Mouse (Mus musculus) stomach, embryonic 14.5 days (tissue): ENCODE data around the gene Ajuba. TPM values are rescaled to one million over a fixed set of nuclear protein-coding genes. Genes with fewer than 3 reads are reported as not detected.

Experiments used
- ATAC-seq: fragments of 200-750 bp; cut with Nextera tagmentation; 2 replicates; pipeline ENCODE4 v1.8.0; 2017; ENCODE audit warnings: low read depth, moderate TSS enrichment; ENCODE audit not compliant: insufficient number of reproducible peaks, insufficient read depth, low FRiP score
- H3K27ac ChIP-seq: fragments of 300-500 bp; sonication (generic); 2 replicates; pipeline ENCODE4 v1.5.1; 2014; ENCODE audit warnings: mild to moderate bottlenecking, low read length, moderate library complexity, mixed read lengths
- H3K27me3 ChIP-seq: fragments of 300-500 bp; sonication (generic); 2 replicates; pipeline ENCODE4 v1.6.1; 2014; ENCODE audit warnings: low read length, control low read depth, mixed read lengths; ENCODE audit not compliant: control insufficient read depth, insufficient read depth
- H3K36me3 ChIP-seq: fragments of 300-500 bp; sonication (generic); 2 replicates; pipeline ENCODE4 v1.6.1; 2014; ENCODE audit warnings: mild to moderate bottlenecking, control low read depth, low read length, moderate library complexity, mixed read lengths; ENCODE audit not compliant: control insufficient read depth, insufficient read depth
- H3K4me1 ChIP-seq: fragments of 300-500 bp; sonication (generic); 2 replicates; pipeline ENCODE4 v1.6.1; 2014; ENCODE audit warnings: low read length, control low read depth, mixed read lengths; ENCODE audit not compliant: control insufficient read depth, insufficient read depth
- H3K4me2 ChIP-seq: fragments of 300-500 bp; sonication (generic); replicated peaks from 2 replicates; pipeline ENCODE4 v1.6.1; 2014; ENCODE audit warnings: low read depth, low read length, control low read depth
- H3K4me3 ChIP-seq: fragments of 300-500 bp; sonication (generic); 2 replicates; pipeline ENCODE4 v1.5.1; 2014; ENCODE audit warnings: low read depth, low read length, control low read depth
- H3K9ac ChIP-seq: fragments of 300-500 bp; sonication (generic); replicated peaks from 2 replicates; pipeline ENCODE4 v1.6.1; 2014; ENCODE audit warnings: low read depth, mild to moderate bottlenecking, control low read depth, low read length, moderate library complexity, mixed read lengths
- H3K9me3 ChIP-seq: fragments of 300-500 bp; sonication (generic); 2 replicates; pipeline ENCODE4 v1.6.1; 2016; ENCODE audit warnings: low read depth, low read length, control low read depth; ENCODE audit not compliant: control insufficient read depth
- WGBS: fragments of 180-500 bp; shearing (Covaris S2); extraction: QIAGEN DNeasy Blood & Tissue Kit; methylation state at CpG from one replicate; pipeline ENCODE4 v1.1.7; 2014; 5-methylcytosine and 5-hydroxymethylcytosine counted together
- microRNA counts: library from miRNA; unstranded; fragments of <30 nt; microRNA quantifications from one replicate; lab custom pipeline; 2016
- microRNA-seq: library from miRNA; unstranded; fragments of <30 nt; microRNA quantifications from one replicate; pipeline ENCODE4, GENCODE M21; 2016
- polyA plus RNA-seq: library from polyadenylated mRNA; unstranded; fragments of >200 nt; fragmentation: Nextera tagmentation; extraction: Ambion mirVana; gene quantifications from 2 replicates; pipeline ENCODE4 v1.2.1, GENCODE M21; 2014

Gene Ajuba
- polyA plus RNA-seq, 1 experiment from 2014 or later: 30.3 TPM

- H3K4me1 ChIP-seq: no peaks in the 10 kb centered on the region
- no peaks in the 10 kb centered on the region for H3K27me3 ChIP-seq
- H3K9me3 ChIP-seq: no peaks in the 10 kb centered on the region
- no peak overlapping the region for H3K4me3 ChIP-seq
- no peak overlapping the region for H3K9ac ChIP-seq
- WGBS: 63% methylated on average over 11 of the region's 11 CpGs
- H3K27ac ChIP-seq: no peak overlapping the region
- ATAC-seq: no peak
- H3K4me2 ChIP-seq: no peak overlapping the region
- peaks cover 10% of the 10 kb centered on the region for H3K36me3 ChIP-seq
Measured at GRCm38 (mm10) chr14:54540771-54541170, 36.6 kb downstream of the Ajuba start.

- 87% methylated on average over 2 of the region's 2 CpGs for WGBS
- H3K27me3 ChIP-seq: no peaks in the 10 kb centered on the region
- H3K4me3 ChIP-seq: no peak overlapping the region
- no peaks in the 10 kb centered on the region for H3K9me3 ChIP-seq
- H3K4me1 ChIP-seq: no peaks in the 10 kb centered on the region
- ATAC-seq: no peak
- no peak overlapping the region for H3K9ac ChIP-seq
- H3K36me3 ChIP-seq: peaks cover 1% of the 10 kb centered on the region; the same call in 1 of the 2 replicates
- no peak overlapping the region for H3K27ac ChIP-seq
- no peak overlapping the region for H3K4me2 ChIP-seq
Measured at GRCm38 (mm10) chr14:54538580-54538979, 38.8 kb downstream of the Ajuba start.

GRCm38 (mm10) chr14:54528446-54529111, 48.8 kb downstream of the Ajuba start:
- no peaks in the 10 kb centered on the region for H3K27me3 ChIP-seq
- peak; percentile 78; the same call in 1 of the 2 replicates for ATAC-seq
- no peak overlapping the region for H3K9ac ChIP-seq
- no peak overlapping the region for H3K4me2 ChIP-seq
- no peak overlapping the region for H3K4me3 ChIP-seq
- WGBS: 11% methylated on average over 17 of the region's 17 CpGs
- 0 out of 2 replicates have a peak, but pooled peaks cover 3% of the 10 kb centered on the region for H3K4me1 ChIP-seq
- H3K27ac ChIP-seq: no peak overlapping the region
- no peaks in the 10 kb centered on the region for H3K9me3 ChIP-seq
- H3K36me3 ChIP-seq: no peaks in the 10 kb centered on the region

GRCm38 (mm10) chr14:54528007-54528393, 49.4 kb downstream of the Ajuba start:
- no peak for ATAC-seq
- H3K9ac ChIP-seq: no peak overlapping the region
- 21% methylated on average over 5 of the region's 5 CpGs for WGBS
- H3K27me3 ChIP-seq: no peaks in the 10 kb centered on the region
- H3K36me3 ChIP-seq: no peaks in the 10 kb centered on the region
- no peaks in the 10 kb centered on the region for H3K9me3 ChIP-seq
- no peak overlapping the region for H3K4me3 ChIP-seq
- H3K4me2 ChIP-seq: peak overlapping the region; percentile 64; the same call in 1 of the 2 replicates
- 0 out of 2 replicates have a peak, but pooled peaks cover 3% of the 10 kb centered on the region for H3K4me1 ChIP-seq
- no peak overlapping the region for H3K27ac ChIP-seq

GRCm38 (mm10) chr14:54527227-54528006, 49.9 kb downstream of the Ajuba start:
- Histone ChIP-seq H3K4me2 (peak overlapping the region; percentile 64), H3K9ac (peak overlapping the region; percentile 25), H3K4me1 (0 out of 2 replicates have a peak, but pooled peaks cover 3% of the 10 kb centered on the region), H3K27ac (0 out of 2 replicates have a peak overlapping the region, but pooled peaks have one; percentile 39), H3K4me3 (peak overlapping the region; percentile 29), H3K9me3 (no peaks in the 10 kb centered on the region), H3K36me3 (no peaks in the 10 kb centered on the region), H3K27me3 (no peaks in the 10 kb centered on the region)
- WGBS: under 1% methylated on average over 18 of the region's 18 CpGs
- ATAC-seq: peak; percentile 47; the same call in 1 of the 2 replicates

GRCm38 (mm10) chr14:54523600-54523999, 53.8 kb downstream of the Ajuba start:
- Histone ChIP-seq H3K4me2 (no peak overlapping the region), H3K27ac (no peak overlapping the region), H3K27me3 (no peaks in the 10 kb centered on the region), H3K4me1 (0 out of 2 replicates have a peak, but pooled peaks cover 5% of the 10 kb centered on the region), H3K36me3 (no peaks in the 10 kb centered on the region), H3K9me3 (no peaks in the 10 kb centered on the region), H3K9ac (no peak overlapping the region), H3K4me3 (no peak overlapping the region)
- WGBS: 31% methylated on average over 6 of the region's 6 CpGs
- no peak for ATAC-seq

MicroRNAs encoded within 50 kb of the gene (microRNA counts, 519-probe panel; counts per million panel counts)
- not detected for microRNA mmu-miR-686 (lab: Ali Mortazavi, UCI)

Small RNA genes within 50 kb of the gene (microRNA-seq; reads per million reads assigned to microRNA genes)
- gene Mir686: not detected

Other genes starting within 250 kb of the Ajuba start
- 53.6 and 55.9 TPM in 2 replicates for gene Oxa1l, start 216.7 kb downstream of the Ajuba start, polyA plus RNA-seq
- 10.3 and 11.2 TPM in 2 replicates for gene Slc7a7, start 159.8 kb downstream of the Ajuba start, polyA plus RNA-seq
- gene Mrpl52, start 150.6 kb downstream of the Ajuba start, polyA plus RNA-seq: 284 and 312 TPM in 2 replicates
- gene Mmp14, start 145.9 kb downstream of the Ajuba start, polyA plus RNA-seq: 154 and 156 TPM in 2 replicates
- 38.1 and 41.7 TPM in 2 replicates for gene Lrp10, start 113.4 kb downstream of the Ajuba start, polyA plus RNA-seq
- gene Rem2, start 101.5 kb downstream of the Ajuba start, polyA plus RNA-seq: 1.5 and 2.0 TPM in 2 replicates
- 79.8 and 80.4 TPM in 2 replicates for gene Prmt5, start 60.0 kb downstream of the Ajuba start, polyA plus RNA-seq
- gene Haus4, start 22.9 kb downstream of the Ajuba start, polyA plus RNA-seq: 48.2 and 52.5 TPM in 2 replicates
- gene 4931414P19Rik, start 28.4 kb upstream of the Ajuba start, polyA plus RNA-seq: 7.9 and 8.3 TPM in 2 replicates
- gene Psmb5, start 40.5 kb upstream of the Ajuba start, polyA plus RNA-seq: 355 and 361 TPM in 2 replicates
- 0.06 TPM in 1 of 2 replicates, not detected in the other for gene Psmb11, start 43.9 kb upstream of the Ajuba start, polyA plus RNA-seq
- not detected in 2 replicates for gene Gm17606, start 63.4 kb upstream of the Ajuba start, polyA plus RNA-seq
- gene Cdh24, start 63.8 kb upstream of the Ajuba start, polyA plus RNA-seq: 4.5 and 5.1 TPM in 2 replicates
- gene 1700123O20Rik, start 108.7 kb upstream of the Ajuba start, polyA plus RNA-seq: 82.9 and 88.9 TPM in 2 replicates
- 145 and 147 TPM in 2 replicates for gene Acin1, start 109.4 kb upstream of the Ajuba start, polyA plus RNA-seq
- gene Gm29776, start 121.3 kb upstream of the Ajuba start, polyA plus RNA-seq: 0.17 and 0.24 TPM in 2 replicates
- gene Cebpe, start 134.6 kb upstream of the Ajuba start, polyA plus RNA-seq: 0.69 TPM in 1 of 2 replicates, not detected in the other
- gene Slc7a8, start 204.4 kb upstream of the Ajuba start, polyA plus RNA-seq: 5.4 and 5.8 TPM in 2 replicates
- not detected in 2 replicates for gene Rnf212b, start 236.6 kb upstream of the Ajuba start, polyA plus RNA-seq